Mouse (Mus musculus) megakaryocyte, embryonic 14.5 days (primary cell): ENCODE results near the gene Hist1h2bk.

ENCODE experiments used
- FLI1 ChIP-seq: IDR thresholded peaks from 2 replicates; pipeline ENCODE4 v1.6.1; 2012; ENCODE audit warnings: low read length, inconsistent platforms, mixed read lengths
- GATA1 ChIP-seq: IDR thresholded peaks from 3 replicates; pipeline ENCODE4 v1.6.1; 2012; ENCODE audit warnings: mixed read lengths, low read length, inconsistent platforms, borderline replicate concordance

GRCm38 (mm10) chr13:22033741-22034442, 1.8 kb upstream of the Hist1h2bk start:
- TF ChIP-seq GATA1 (no peak), FLI1 (no peak)
